Mouse (Mus musculus) cerebellum, postnatal 4 days (tissue): ENCODE measurements around the gene Rad50.

ENCODE experiments used
- DNase-seq, 2 experiments: peaks; one replicate each; pipeline ENCODE4 v3.0.0; 2022; ENCODE audit warnings: low spot score in 2 of 2, mixed read lengths in 1 of 2

The Rad50 gene

DNA sequence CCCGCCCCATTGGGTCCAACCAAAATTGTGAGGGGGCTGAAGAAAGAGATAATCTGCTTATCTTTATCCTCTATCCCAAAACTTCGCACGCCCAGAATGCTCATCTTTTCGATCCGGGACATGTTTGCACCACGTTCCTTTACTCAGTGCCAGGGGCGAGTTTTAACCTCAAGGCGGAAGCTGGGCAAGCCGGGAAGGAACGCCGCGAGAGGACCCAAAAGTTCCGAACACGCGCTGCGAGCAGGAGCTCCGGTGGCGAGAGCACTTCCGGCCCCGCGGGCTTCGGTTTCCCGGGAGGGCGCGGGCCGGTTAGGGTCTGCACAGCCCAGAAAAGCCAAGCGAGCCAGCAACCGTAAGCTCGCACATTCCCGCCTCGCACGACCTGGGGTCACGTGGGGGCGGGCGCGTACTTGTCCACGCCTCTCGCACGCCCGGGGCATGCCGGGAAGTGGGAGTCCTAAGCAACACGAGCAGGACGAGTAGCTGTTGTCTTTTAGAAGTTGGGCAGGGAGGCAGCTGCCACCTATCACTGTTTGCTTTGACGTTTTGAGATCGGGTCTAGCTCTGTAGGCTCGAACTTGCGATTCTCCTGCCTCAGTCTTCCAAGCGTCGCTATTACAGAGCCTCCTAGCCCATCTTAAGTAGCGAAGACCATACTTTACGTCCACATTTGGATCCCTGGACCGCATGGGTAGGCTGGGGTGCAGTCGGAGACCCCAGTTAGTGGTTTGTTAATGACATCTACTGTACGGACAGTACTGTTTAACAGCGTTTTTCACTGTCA, at the start of gene Rad50:
TSS of gene Rad50 (minus strand) at position 386 of the 784 bp plus-strand sequence.
- peak; percentile 67 to 85 for DNase-seq

DNA sequence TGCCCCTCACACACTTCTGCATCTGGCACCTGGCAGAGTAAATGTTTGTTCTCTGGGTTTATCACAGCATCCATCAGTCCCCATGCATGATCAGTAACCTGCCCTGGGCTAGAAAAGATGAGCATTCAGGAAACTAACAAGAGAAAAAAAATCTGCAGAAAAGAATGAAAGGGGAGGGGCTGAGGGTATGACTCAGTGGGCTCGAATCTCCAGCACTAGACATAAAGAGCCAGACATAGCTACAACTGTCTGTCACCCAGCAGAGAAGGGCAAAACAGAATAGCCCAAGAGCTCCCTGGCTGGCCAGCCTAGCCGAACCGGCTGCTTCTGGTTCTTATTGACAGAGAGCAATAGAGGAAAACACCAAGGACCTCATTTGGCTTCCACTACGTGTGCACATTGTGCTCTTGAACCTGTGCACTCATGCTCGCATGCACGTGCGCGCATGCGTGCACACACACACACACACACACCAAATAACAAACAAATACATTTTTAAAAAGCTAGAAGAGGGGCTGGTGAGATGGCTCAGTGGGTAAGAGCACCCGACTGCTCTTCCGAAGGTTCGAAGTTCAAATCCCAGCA, 48.0 kb upstream of the Rad50 start:
- no peak for DNase-seq

DNA sequence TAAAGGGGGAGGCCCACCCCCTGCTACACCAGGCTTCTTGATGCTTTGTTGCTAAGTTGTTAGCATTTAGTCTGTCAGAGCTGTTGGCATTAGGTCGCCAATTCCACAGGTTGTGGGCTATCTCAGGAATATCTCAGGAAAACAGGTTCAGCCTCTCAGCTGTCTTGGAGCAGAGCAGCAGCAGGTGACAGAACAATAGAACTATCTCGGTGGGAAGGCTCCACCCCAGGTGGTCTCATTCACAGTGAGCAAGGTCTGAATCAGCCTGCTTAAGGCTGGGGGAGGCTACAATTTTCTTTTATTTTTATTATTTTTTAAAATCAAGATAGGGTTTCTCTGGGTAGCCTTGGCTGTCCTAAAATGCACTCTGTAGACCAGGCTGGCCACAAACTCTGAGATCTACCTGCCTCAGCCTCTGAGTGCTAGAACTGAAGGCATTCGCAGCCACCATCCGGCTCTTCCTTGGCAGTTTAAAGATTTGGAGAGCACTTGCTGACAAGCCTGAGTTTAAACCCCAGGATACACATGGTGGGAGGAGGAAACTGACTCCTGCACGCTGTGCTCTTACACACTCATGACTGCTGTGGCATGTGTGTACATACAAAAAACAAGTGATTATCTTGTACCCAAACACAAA, 42.7 kb upstream of the Rad50 start:
- no peak for DNase-seq

DNA sequence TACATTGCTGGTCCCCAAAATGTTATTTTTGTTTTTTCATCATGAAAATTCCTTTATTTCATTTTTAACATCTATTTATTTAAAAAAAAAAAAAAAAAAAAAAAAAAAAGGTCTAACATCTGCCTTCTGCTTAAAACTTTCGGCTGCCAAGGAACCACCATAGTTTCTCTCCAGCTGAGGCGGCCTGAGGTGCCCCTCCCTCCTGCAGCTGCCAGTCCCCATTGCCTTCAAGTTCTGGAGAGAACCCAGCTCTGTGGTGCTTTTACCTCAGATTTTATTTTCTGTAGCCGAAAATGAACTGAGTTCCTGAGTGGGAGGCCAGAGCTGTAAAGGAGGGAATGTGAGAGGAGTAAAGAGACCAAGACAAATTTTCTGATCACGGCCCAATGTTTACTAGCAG, 42.2 kb upstream of the Rad50 start:
- DNase-seq: no peak

DNA sequence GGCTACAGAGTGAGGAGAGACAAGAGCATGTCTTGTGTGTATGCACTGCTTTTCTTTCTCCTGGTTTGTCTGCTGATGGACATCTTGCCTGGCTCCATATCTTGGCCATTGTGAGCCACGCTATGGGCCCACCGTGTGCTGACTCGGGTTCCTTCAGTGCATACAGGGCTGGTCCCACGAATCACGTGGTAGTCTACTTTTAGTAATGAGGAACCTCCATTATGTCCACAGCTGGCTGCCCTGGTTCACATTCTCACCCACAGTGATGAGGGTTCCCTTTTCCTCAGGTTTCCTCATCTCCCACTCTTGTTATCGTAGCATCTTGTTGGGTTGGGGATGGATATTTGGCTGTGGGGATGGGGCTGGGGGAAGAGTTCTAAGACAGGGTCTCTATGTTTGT, 41.5 kb upstream of the Rad50 start:
- no peak for DNase-seq

DNA sequence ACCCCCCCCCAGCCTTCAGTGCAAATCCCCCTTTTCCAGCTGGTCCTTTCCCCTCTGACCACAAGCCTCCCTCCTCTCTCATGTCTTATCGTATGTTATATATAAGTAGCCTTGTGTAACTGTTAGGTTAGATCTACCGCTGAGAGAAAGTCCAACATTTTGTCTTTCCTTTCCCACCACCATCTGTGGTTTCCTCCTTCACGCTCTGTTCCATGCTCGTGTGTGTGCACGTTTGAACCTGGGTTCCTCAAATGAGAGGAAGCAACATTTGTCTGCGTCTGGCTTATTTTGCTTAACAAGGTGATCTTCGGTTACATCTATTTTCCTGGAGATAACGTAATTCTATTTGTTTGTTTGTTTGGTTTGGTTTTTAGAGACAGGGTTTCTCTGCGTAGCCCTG, 40.9 kb upstream of the Rad50 start:
- no peak for DNase-seq

DNA sequence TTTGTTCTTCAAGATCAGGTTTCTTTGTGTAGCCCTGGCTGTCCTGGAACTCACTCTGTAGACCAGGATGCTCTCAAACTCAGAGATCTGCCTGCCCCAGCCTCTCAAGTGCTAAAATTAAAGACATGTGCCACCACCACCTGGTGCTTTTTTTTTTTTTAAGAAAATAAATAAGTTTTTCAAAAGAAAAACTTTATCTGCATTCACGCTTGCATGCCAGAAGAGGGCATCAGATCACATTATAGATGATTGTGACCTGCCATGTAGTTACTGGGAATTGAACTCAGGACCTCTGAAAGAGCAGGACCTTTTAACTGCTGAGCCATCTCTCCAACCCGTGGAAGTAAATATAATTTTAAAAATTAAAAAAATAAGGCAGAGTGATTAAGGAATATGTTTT, 38.1 kb upstream of the Rad50 start:
- no peak for DNase-seq

DNA sequence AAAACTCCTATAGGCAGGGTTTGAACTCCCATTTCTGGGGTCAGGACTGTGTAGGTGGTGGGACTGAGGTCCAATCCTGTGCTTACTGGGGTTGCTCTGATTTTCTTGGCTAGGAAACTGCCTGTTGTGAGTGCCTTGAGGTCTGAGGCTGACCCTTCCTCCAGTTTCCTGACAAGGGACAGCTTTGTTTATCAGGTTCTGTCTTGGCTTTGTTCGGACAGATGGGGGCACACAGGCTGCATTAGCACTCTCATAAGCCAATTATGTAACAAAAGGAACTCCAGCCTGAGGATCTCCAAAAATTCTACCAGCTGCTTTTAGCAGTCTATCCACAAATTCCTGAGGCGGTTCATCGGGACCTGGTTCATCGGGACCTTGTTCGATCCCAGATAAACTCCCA, 35.2 kb upstream of the Rad50 start:
- DNase-seq: no peak

DNA sequence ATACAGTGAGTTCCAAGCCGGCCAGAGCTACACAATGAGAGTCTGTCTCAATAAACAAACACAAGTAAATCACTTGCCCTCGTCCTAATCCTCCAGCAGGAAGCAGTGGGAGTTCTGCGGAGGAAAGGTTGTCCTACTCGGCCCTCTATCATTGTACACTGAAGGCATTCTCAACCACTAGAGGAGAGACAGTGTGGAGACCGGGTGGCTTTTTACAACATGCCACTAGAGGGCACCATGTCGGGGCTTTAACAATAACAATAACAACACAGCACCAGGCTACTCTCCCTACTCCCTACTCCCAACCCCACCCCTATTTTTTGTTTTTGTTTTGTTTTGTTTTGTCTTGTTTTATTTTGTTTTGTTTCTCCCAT, 30.4 kb upstream of the Rad50 start:
- DNase-seq: peak in 1 of 2 experiments; percentile 46

DNA sequence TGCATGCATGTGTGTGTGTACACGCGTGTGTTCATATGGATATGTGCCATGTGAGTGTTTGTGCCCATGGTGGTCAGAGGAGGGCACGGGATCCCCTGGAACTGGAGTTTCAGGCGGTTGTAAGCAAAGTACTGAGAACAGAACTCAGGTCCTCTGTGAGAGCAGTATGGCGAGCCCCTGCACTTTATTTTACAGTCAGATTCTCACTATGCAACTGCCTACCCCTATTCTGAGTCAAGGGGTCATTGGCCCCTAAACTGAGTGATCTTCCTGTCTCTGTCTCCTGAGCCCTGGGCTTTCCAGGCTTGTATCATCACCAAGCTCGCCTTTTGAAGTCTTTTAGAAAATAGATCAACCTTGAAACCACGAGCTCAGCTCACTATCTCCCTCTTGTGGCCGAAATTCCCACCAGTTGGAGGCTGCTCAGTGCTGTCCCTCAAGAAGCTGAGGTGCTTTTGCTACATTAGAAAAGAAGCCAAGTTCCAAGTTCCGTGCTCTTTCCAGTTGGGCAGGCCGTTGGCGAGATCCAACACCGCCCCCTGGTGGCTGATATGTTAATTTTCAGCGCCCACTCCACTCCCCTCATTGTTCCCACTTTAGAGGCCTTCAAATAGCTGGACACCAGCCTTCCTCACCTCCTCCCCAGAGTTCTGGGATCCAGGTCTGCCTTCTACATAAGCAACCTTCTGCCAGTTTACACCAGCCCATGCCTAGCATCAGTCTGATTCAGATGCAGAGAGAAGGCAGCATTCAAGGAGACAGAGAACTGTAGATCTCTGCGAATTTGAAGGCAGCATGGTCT, 29.9 kb upstream of the Rad50 start:
- DNase-seq: peak; percentile 59 to 75

DNA sequence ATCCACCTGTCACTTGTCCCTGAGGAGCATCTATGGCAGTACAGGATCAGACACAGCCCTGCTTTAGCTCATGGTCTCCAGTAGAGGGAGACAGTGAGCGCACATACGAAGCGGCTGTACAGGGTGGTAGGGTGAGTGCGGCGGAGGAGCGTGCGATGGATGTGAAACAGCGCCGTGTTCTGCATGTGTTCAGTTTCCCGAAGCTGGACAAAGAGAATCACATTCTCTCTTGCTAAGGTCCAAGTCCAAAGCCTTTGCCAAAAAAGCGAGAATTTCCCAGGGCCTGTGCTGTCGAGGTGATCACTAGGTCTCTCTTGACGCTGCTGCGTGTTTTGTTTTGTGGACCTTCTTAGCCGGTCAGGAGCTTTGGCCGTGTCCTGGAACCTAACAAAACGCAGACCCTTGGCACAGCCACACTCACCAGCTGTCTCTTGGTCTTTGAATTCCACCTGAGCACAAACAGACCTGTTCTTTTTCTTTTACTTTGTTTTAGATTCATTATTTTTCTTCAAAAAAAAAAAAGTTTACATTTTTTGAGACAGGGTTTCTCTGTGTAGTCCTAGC, 28.6 kb upstream of the Rad50 start:
- peak in 1 of 2 experiments; percentile 58 for DNase-seq

DNA sequence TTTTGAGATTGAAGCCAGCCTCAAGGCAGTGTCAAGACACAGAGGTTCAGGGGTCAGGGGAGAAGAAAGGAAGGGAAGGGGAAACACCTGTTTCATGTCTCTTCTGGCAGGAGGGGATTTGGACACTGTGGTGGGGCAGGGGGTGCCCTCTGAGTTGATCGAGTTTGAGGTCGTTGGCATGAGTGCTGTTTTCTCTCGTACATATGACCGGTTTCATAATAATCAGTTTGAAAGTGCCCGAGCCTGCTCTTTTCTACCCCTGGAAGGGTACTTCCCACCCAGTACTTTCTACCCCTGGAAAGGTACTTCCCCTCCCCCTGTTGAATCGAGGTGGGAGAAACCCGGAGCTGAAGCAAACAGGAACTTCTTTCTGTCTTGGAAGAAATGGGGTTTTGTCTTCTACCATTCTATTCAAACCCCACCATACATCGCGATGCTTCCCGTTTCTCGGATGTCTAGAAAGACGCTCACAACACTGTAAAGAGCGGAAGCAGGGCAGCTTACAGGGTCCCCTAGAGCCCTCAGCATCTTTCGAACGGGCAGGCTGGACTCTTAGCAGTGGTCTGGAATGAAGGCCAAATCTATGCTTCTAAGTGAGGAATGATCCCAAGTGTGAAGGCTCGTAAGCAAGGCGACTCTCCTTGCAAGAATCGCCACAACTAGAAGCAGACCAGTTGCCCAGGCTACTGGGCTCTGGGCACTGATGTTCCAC, 28.0 kb upstream of the Rad50 start:
- DNase-seq: no peak

DNA sequence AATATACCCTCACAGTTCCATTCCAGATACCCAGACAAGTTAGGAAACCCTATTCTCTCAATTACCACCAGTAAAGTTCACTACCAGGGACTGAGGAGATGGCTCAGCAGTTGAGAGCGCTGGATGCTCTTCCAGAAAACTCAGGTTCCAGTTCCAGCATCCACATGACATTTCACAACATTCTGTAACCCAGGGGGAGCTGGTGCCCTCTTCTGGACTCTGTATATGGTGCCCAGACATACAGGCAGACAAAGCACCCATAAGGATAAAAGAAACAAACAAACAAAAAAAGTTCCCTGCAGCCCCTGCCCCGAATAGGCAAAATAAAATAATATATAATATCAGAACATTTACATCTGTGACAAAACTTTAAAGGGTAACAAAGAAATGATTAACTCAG, 27.3 kb upstream of the Rad50 start:
- DNase-seq: no peak

DNA sequence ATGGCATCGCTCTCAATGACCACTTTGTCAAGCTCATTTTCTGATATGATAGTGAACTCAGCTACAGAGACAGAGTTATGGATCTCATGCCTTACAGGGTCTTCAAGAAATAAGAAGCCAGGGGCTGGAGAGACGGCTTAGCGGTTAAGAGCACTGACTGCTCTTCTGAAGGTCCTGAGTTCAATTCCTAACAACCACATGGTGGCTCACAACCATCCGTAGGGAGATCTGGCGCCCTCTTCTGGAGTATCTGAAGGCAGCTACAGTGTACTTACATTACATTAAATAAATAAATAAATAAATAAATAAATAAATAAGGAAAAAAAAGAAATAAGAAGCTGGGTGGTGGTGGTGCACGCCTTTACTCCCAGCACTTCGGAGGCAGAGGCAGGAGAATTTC, 26.7 kb upstream of the Rad50 start:
- no peak for DNase-seq

DNA sequence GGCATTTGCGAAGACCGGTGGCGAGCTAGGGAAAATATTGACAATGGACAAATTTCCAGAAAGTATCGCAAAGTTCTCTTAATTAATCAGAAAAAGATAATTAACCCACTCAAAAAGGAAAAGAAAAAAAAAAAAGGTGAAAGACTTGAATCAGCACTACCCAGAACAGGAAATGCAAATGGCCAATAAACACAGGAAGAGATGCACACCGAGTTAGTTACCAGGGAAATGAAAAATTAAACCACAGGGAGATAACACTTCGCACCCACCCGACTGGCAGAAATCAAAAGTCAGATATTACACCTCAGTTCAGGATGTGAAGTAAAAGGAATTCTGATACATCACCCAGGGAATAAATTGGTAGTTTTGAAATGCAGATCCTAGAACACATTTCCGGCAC, 25.1 kb upstream of the Rad50 start:
- DNase-seq: no peak

DNA sequence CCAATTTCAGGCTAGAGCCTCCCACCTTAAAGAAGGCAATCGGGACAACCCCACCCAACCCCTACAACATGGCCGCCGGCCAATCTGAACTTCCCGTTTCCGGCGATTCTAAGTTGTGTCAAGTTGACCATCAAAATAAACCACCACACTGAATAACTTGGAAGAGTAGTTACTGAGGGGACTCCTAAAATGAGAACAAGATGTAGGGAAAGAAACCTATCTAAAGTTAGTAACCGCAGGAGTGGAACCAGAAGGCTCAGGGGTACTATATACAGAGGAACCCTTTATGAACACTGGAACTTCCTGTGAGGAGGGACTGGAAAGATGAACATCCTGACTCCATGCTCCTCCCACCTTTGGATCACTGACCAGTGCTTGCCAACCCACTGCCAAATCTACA, 24.3 kb upstream of the Rad50 start:
- no peak for DNase-seq

DNA sequence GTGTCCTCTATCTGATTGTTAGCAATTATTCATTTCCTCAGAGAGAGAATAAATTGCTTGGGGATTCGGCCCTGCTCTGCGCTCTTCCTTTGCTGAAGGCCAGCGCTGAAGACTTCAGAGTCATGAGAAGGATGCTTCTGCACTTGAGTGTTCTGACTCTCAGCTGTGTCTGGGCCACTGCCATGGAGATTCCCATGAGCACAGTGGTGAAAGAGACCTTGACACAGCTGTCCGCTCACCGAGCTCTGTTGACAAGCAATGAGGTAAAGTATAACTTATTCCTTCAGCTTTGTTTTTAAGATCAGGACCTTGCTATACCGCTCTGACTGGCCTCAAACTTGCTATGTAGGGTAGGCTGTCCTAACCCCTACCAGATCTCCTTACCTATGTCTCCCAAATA, 13.6 kb upstream of the Rad50 start, which contains the start of gene Il5:
TSS of gene Il5 (plus strand) at position 80 of the 400 bp plus-strand sequence.
- DNase-seq: no peak

DNA sequence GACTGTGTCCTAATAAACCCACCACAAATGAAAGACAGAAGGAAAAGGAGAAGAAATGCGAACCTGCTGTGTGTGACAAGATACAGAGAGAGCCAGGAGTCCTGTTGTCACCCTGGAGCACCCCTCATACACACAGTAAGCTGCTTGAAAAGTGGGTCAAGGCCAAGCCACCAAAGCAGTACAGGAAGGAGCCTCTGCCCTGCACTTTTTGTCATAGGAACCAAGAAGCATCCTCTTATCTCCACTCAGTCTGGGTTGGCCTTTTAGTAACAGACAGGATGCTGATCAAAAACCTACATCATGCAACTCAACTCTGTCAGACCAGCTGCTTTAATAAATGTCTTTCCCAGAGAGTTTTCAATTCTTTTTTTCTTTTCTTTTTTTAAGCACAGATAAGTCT, 12.6 kb upstream of the Rad50 start:
- no peak for DNase-seq

DNA sequence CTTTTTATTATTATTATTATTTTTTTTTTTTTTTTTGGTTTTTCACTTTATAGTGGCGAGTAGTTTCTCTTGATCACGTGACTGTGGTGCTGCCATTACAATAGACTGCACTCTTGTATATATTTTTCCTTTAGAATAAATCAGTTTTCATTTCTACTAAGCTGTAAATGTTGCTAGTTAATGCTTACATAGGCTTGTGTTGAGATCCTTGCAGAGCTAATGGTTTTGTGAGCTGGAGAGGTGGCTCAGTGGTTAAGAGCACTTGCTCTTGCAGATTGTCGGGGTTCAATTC, 545 bp upstream of the Rad50 start:
- DNase-seq: no peak

DNA sequence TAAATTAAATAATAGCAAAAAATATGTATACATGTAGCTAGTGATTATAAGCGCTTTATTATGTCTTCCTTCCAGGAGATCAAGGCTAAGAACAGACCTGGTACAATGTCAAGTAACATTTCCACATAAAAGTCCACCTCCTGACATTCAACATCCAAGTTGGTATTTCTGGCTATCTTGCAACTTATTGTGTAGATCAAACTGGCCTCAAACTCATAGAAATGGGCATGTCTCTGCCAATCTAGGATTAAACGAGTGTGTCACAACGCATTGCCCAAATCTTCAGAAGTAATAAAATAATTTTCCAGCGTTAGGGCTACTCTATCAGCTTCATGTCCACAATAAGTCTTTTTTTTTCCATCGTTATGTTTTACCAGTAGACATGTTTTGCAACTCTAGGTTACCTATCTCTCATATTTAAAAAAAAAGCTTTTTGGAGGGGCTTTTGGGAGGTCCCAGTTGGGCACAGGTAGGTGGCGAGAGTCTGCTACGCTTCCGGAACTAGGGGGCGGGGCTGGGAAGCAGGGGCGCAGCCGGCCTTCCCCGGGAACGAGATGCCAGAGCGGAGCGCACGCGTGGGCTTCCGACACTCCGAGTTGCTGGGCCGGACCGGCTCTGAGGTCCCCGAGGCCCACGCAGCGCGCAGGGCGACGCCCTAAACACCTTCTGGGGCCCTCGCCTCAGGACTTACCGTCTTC, 734 bp downstream of the Rad50 start:
- peak in 1 of 2 experiments; percentile 20 for DNase-seq

DNA sequence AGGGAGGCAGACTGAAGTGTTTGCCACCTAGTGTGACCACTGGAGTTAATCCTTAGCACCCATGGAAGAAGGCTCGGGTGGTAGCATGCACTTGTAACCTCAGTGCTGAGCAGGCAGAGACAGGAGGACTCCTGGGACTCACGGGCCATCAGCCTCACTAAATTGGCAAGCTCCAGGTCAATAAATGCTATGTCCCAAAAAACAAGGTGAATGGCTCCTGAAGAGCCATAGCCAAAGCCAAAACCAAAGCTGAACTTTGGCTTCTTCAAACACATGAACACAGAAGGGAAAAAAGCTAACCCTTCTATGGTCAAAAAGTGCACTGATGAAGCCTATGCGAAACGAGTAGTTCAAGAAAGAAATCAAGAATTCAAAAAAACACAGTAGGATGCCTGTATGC, 7.8 kb downstream of the Rad50 start:
- DNase-seq: no peak
